Mouse (Mus musculus) MEL (cell line): ENCODE data around the gene Cd180. TPM values are rescaled to one million over a fixed set of nuclear protein-coding genes. Genes with fewer than 3 reads are reported as not detected.
"Not testable (repeated sequence)": the region's sequence is repeated elsewhere in the genome, so short reads cannot be mapped to it uniquely, and the experiment has no call there.

ENCODE experiments used
- DNase-seq: peaks from one replicate; pipeline ENCODE4 v3.0.0; 2011; ENCODE audit warnings: low read depth, low spot score
- H3K27ac ChIP-seq: 2 replicates; pipeline ENCODE4 v1.5.1; 2012; ENCODE audit warnings: low read depth, mild to moderate bottlenecking, control low read depth, low read length, moderate library complexity; ENCODE audit not compliant: control insufficient read depth
- H3K27me3 ChIP-seq, 2 experiments: fragments of 150-350 bp in 1 of 2; sonication (generic) in 1 of 2; 2 replicates each; pipeline ENCODE4 v1.6.1; 2012; ENCODE audit warnings: low read length in 2 of 2, mild to moderate bottlenecking in 2 of 2, improper control_type of control experiment in 1 of 2, moderate library complexity in 1 of 2; ENCODE audit not compliant: insufficient read depth in 2 of 2, control insufficient read depth in 1 of 2
- H3K36me3 ChIP-seq, 2 experiments: 2 replicates each; pipeline ENCODE4 v1.6.1; 2012 to 2014; ENCODE audit warnings: low read length in 2 of 2, improper control_type of control experiment in 1 of 2, inconsistent platforms in 1 of 2, mild to moderate bottlenecking in 1 of 2; ENCODE audit not compliant: insufficient read depth in 2 of 2, control insufficient read depth in 1 of 2
- H3K4me1 ChIP-seq, 2 experiments: fragments of 150-350 bp in 1 of 2; sonication (generic) in 1 of 2; 2 replicates each; pipeline ENCODE4 v1.6.1; 2012; ENCODE audit warnings: low read length in 2 of 2, improper control_type of control experiment in 1 of 2, mild to moderate bottlenecking in 1 of 2; ENCODE audit not compliant: insufficient read depth in 2 of 2, control insufficient read depth in 1 of 2
- H3K4me3 ChIP-seq, 2 experiments: fragments of 150-350 bp in 1 of 2; sonication (generic) in 1 of 2; 2 replicates each; pipeline ENCODE4 v1.5.1; 2012; ENCODE audit warnings: low read depth in 2 of 2, low read length in 2 of 2, mild to moderate bottlenecking in 2 of 2, moderate library complexity in 2 of 2, control low read depth in 1 of 2, improper control_type of control experiment in 1 of 2; ENCODE audit not compliant: control insufficient read depth in 1 of 2, insufficient read depth in 1 of 2
- H3K79me2 ChIP-seq: 2 replicates; pipeline ENCODE4 v1.6.1; 2012; ENCODE audit warnings: mild to moderate bottlenecking, low read length, moderate library complexity; ENCODE audit not compliant: control insufficient read depth, poor library complexity, insufficient read depth
- H3K9ac ChIP-seq: 2 replicates; pipeline ENCODE4 v1.6.1; 2012; ENCODE audit warnings: low read depth, mild to moderate bottlenecking, control low read depth, low read length, moderate library complexity; ENCODE audit not compliant: control insufficient read depth, poor library complexity, severe bottlenecking
- H3K9me3 ChIP-seq: fragments of 150-350 bp; sonication (generic); replicated peaks from 2 replicates; pipeline ENCODE4 v1.6.1; 2012; ENCODE audit warnings: mild to moderate bottlenecking, low read length, improper control_type of control experiment, moderate library complexity; ENCODE audit not compliant: insufficient read depth
- ELF1 ChIP-seq: IDR thresholded peaks from 2 replicates; pipeline ENCODE4 v1.6.1; 2014; ENCODE audit warnings: low read depth, mild to moderate bottlenecking, inconsistent platforms, low read length, improper control_type of control experiment, moderate library complexity
- EP300 ChIP-seq, 2 experiments: IDR thresholded peaks; 2 replicates each; pipeline ENCODE4 v1.6.1; 2011; ENCODE audit warnings: improper control_type of control experiment in 2 of 2, low read length in 2 of 2, low read depth in 1 of 2, mild to moderate bottlenecking in 1 of 2
- ETS1 ChIP-seq: IDR thresholded peaks from 2 replicates; pipeline ENCODE4 v1.6.1; 2012; ENCODE audit warnings: low read depth, mild to moderate bottlenecking, inconsistent platforms, low read length, improper control_type of control experiment, moderate library complexity
- GABPA ChIP-seq: IDR thresholded peaks from 2 replicates; pipeline ENCODE4 v1.6.1; 2012; ENCODE audit warnings: low read depth, mild to moderate bottlenecking, inconsistent platforms, low read length, improper control_type of control experiment, moderate library complexity
- MAFK ChIP-seq: IDR thresholded peaks from 2 replicates; pipeline ENCODE4 v1.6.1; 2011; ENCODE audit warnings: low read depth, mild to moderate bottlenecking, low read length, improper control_type of control experiment, borderline replicate concordance
- MAZ ChIP-seq: IDR thresholded peaks from 2 replicates; pipeline ENCODE4 v1.6.1; 2012; ENCODE audit warnings: low read depth, mild to moderate bottlenecking, inconsistent platforms, low read length, improper control_type of control experiment
- MXI1 ChIP-seq: IDR thresholded peaks from 2 replicates; pipeline ENCODE4 v1.6.1; 2011; ENCODE audit warnings: mild to moderate bottlenecking, low read depth, low read length, improper control_type of control experiment
- MYC ChIP-seq: IDR thresholded peaks from 2 replicates; pipeline ENCODE4 v1.6.1; 2011; ENCODE audit warnings: low read depth, mild to moderate bottlenecking, low read length, improper control_type of control experiment, moderate library complexity
- RCOR1 ChIP-seq: IDR thresholded peaks from 2 replicates; pipeline ENCODE4 v1.6.1; 2012; ENCODE audit warnings: low read depth, mild to moderate bottlenecking, inconsistent platforms, low read length, improper control_type of control experiment
- SIN3A ChIP-seq: IDR thresholded peaks from 2 replicates; pipeline ENCODE4 v1.6.1; 2012; ENCODE audit warnings: low read length, improper control_type of control experiment, inconsistent platforms
- SMC3 ChIP-seq: IDR thresholded peaks from 2 replicates; pipeline ENCODE4 v1.6.1; 2011; ENCODE audit warnings: low read depth, low read length, improper control_type of control experiment
- TBP ChIP-seq: IDR thresholded peaks from 2 replicates; pipeline ENCODE4 v1.8.0; 2011; ENCODE audit warnings: low read depth, low read length, improper control_type of control experiment
- TCF12 ChIP-seq: IDR thresholded peaks from 2 replicates; pipeline ENCODE4 v1.6.1; 2014; ENCODE audit warnings: low read depth, mild to moderate bottlenecking, inconsistent platforms, low read length, improper control_type of control experiment, moderate library complexity
- ZMIZ1 ChIP-seq: IDR thresholded peaks from 2 replicates; pipeline ENCODE4 v1.6.1; 2012; ENCODE audit warnings: low read depth, mild to moderate bottlenecking, inconsistent platforms, low read length, improper control_type of control experiment, moderate library complexity
- ZNF384 ChIP-seq: IDR thresholded peaks from 2 replicates; pipeline ENCODE4 v1.6.1; 2012; ENCODE audit warnings: low read depth, mild to moderate bottlenecking, inconsistent platforms, low read length, improper control_type of control experiment
- polyA plus RNA-seq, 2 experiments: library from polyadenylated mRNA; stranded (reverse) in 1 of 2; unstranded in 1 of 2; fragments of >175 nt in 1 of 2; fragments of >200 nt in 1 of 2; gene quantifications; 2 replicates each; pipeline versions ENCODE4 v1.2.1 to v1.2.4; 2012; ENCODE audit warnings: low replicate concordance in 2 of 2, low read depth in 1 of 2; ENCODE audit not compliant: insufficient read length in 2 of 2, insufficient read depth in 1 of 2, missing spikeins in 1 of 2
- total RNA-seq: library from RNA; depleted of rRNA; stranded (reverse); fragments of 300-350 nt; gene quantifications from 2 replicates; pipeline ENCODE4 v1.2.3, GENCODE M21; 2012

Cd180 gene
- total and polyA plus RNA-seq, 3 experiments: 0.12 to 1.8 TPM; not detected in 1

- Histone ChIP-seq H3K36me3 (peaks cover 0 to 17% of the 10 kb centered on the region in 2 experiments; a peak in 2 of 4 replicates), H3K9me3 (no peaks in the 10 kb centered on the region), H3K79me2 (no peaks in the 10 kb centered on the region), H3K9ac (peak overlapping the region; percentile 24; the same call in 1 of the 2 replicates), H3K4me1 (peaks cover 10 to 13% of the 10 kb centered on the region in 2 experiments), H3K27me3 (no peaks in the 10 kb centered on the region), H3K4me3 (peak overlapping the region in 1 of 2 experiments; percentile 40; a peak in 1 of 4 replicates), H3K27ac (peak overlapping the region; percentile 56)
- DNase-seq: peak; percentile 82
- TF ChIP-seq RCOR1 (peak; percentile 58), ETS1 (peak; percentile 69), EP300 (IDR thresholded peaks at IDR 0.05; ENCODE audit: low read depth in 1 of 2, low read length in 2 of 2) (peak; percentile 24 to 45; a peak in 3 of 4 replicates), MAFK (peak; percentile 92), GABPA (peak; percentile 94), ZMIZ1 (no peak), MYC (peak; percentile 58; the same call in 1 of the 2 replicates), ZNF384 (no peak), MXI1 (peak; percentile 24; the same call in 1 of the 2 replicates), TCF12 (0 out of 2 replicates have a peak, but pooled peaks have one; percentile 26), TBP (0 out of 2 replicates have a peak, but pooled peaks have one; percentile 44), MAZ (0 out of 2 replicates have a peak, but pooled peaks have one; percentile 61), SIN3A (no peak; the same call in 1 of the 2 replicates), ELF1 (no peak), SMC3 (0 out of 2 replicates have a peak, but pooled peaks have one; percentile 8)
Observed at GRCm38 (mm10) chr13:102728035-102728434, 34.7 kb downstream of the Cd180 start.

DNA sequence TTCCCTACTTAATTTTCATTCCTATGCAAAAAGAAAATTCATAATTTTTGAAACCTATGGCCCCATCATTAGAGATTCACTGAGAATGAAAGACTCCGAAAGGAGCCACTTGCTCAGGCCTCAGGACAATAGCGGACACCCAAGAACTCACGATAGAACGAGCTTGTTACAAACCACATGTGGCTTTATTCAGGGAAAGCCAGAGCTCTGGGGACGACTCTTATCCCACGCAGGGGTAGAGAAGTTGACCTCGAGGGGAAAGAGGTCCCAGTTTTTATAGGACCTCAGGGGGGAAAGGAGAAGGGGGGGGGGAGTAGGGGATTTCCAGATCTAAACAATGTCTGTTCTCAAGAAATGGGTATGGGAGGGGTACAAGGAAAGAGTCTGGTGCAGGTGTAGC lies 35.6 kb downstream of the Cd180 start:
- Histone ChIP-seq H3K4me1 (peaks cover 10 to 13% of the 10 kb centered on the region in 2 experiments), H3K36me3 (peaks cover 0 to 17% of the 10 kb centered on the region in 2 experiments; a peak in 2 of 4 replicates)
- H3K9me3 ChIP-seq, H3K79me2 ChIP-seq, DNase-seq, H3K27me3 ChIP-seq, H3K9ac ChIP-seq, H3K27ac ChIP-seq, H3K4me3 ChIP-seq: not testable (repeated sequence)
